Mouse (Mus musculus): Measurements from ENCODE around the gene Pkig.
"Not testable (repeated sequence)": the region's sequence is repeated elsewhere in the genome, so short reads cannot be mapped to it uniquely, and the experiment has no call there.

Gene Pkig

GRCm38 (mm10) chr2:163657975-163658886 lies at the start of gene Pkig:
Gene Pkig, plus strand, starts transcription at chr2:163658386.
- peak; percentile 83 for DNase-seq (ENCODE audit: low spot score)

GRCm38 (mm10) chr2:163609281-163609975 lies 48.8 kb upstream of the Pkig start:
- no peak for DNase-seq (ENCODE audit: low spot score)

- no peak for DNase-seq (ENCODE audit: low spot score)
Observed at GRCm38 (mm10) chr2:163611176-163611575, 47.0 kb upstream of the Pkig start.

- no peak for DNase-seq (ENCODE audit: low spot score)
Observed at GRCm38 (mm10) chr2:163613206-163613605, 45.0 kb upstream of the Pkig start.

- no peak for DNase-seq (ENCODE audit: low spot score)
Observed at GRCm38 (mm10) chr2:163613990-163614389, 44.2 kb upstream of the Pkig start.

- no peak for DNase-seq (ENCODE audit: low spot score)
Observed at GRCm38 (mm10) chr2:163615401-163615800, 42.8 kb upstream of the Pkig start.

GRCm38 (mm10) chr2:163615906-163616651 lies 42.1 kb upstream of the Pkig start:
- DNase-seq (ENCODE audit: low spot score): no peak

GRCm38 (mm10) chr2:163616652-163617227 lies 41.4 kb upstream of the Pkig start:
- DNase-seq (ENCODE audit: low spot score): no peak

- no peak for DNase-seq (ENCODE audit: low spot score)
Observed at GRCm38 (mm10) chr2:163617232-163617863, 40.8 kb upstream of the Pkig start.

GRCm38 (mm10) chr2:163617874-163618273 lies 40.3 kb upstream of the Pkig start:
- DNase-seq (ENCODE audit: low spot score): no peak

GRCm38 (mm10) chr2:163620451-163620850 lies 37.7 kb upstream of the Pkig start:
- DNase-seq (ENCODE audit: low spot score): no peak

- DNase-seq (ENCODE audit: low spot score): not testable (repeated sequence)
Observed at GRCm38 (mm10) chr2:163621401-163621800, 36.8 kb upstream of the Pkig start.

- no peak for DNase-seq (ENCODE audit: low spot score)
Observed at GRCm38 (mm10) chr2:163631223-163631622, 27.0 kb upstream of the Pkig start.

- DNase-seq (ENCODE audit: low spot score): no peak
Observed at GRCm38 (mm10) chr2:163631715-163632114, 26.5 kb upstream of the Pkig start.

- no peak for DNase-seq (ENCODE audit: low spot score)
Observed at GRCm38 (mm10) chr2:163634211-163634610, 24.0 kb upstream of the Pkig start.

GRCm38 (mm10) chr2:163636057-163636456 lies 22.1 kb upstream of the Pkig start:
- DNase-seq (ENCODE audit: low spot score): no peak

- no peak for DNase-seq (ENCODE audit: low spot score)
Observed at GRCm38 (mm10) chr2:163637655-163638266, 20.4 kb upstream of the Pkig start.

- no peak for DNase-seq (ENCODE audit: low spot score)
Observed at GRCm38 (mm10) chr2:163640493-163640892, 17.7 kb upstream of the Pkig start.

GRCm38 (mm10) chr2:163641681-163642080 lies 16.5 kb upstream of the Pkig start:
- no peak for DNase-seq (ENCODE audit: low spot score)

GRCm38 (mm10) chr2:163642685-163643575 lies 15.3 kb upstream of the Pkig start:
- DNase-seq (ENCODE audit: low spot score): peak; percentile 59
